Mouse (Mus musculus) intestine, embryonic 16.5 days (tissue): ENCODE measurements around the gene Dnah2. TPM values are rescaled to one million over a fixed set of nuclear protein-coding genes. Genes with fewer than 3 reads are reported as not detected.

Source experiments
- ATAC-seq: fragments of 200-750 bp; cut with Nextera tagmentation; 2 replicates; pipeline ENCODE4 v1.8.0; 2017; ENCODE audit warnings: moderate TSS enrichment, moderate library complexity
- H3K27ac ChIP-seq: fragments of 300-500 bp; sonication (generic); 2 replicates; pipeline ENCODE4 v1.5.1; 2014; ENCODE audit warnings: mild to moderate bottlenecking, low read length
- H3K27me3 ChIP-seq: fragments of 300-500 bp; sonication (generic); replicated peaks from 2 replicates; pipeline ENCODE4 v1.6.1; 2014; ENCODE audit warnings: low read length, control low read depth, mixed read lengths; ENCODE audit not compliant: control insufficient read depth, insufficient read depth
- H3K36me3 ChIP-seq: fragments of 300-500 bp; sonication (generic); 2 replicates; pipeline ENCODE4 v1.6.1; 2014; ENCODE audit warnings: low read length, control low read depth; ENCODE audit not compliant: control insufficient read depth, insufficient read depth
- H3K4me1 ChIP-seq: fragments of 300-500 bp; sonication (generic); 2 replicates; pipeline ENCODE4 v1.6.1; 2014; ENCODE audit warnings: low read length, control low read depth, mixed read lengths; ENCODE audit not compliant: control insufficient read depth, insufficient read depth
- H3K4me2 ChIP-seq: fragments of 300-500 bp; sonication (generic); 2 replicates; pipeline ENCODE4 v1.6.1; 2014; ENCODE audit warnings: low read depth, low read length, control low read depth
- H3K4me3 ChIP-seq: fragments of 300-500 bp; sonication (generic); 2 replicates; pipeline ENCODE4 v1.5.1; 2014; ENCODE audit warnings: mild to moderate bottlenecking, low read length
- H3K9ac ChIP-seq: fragments of 300-500 bp; sonication (generic); 2 replicates; pipeline ENCODE4 v1.6.1; 2014; ENCODE audit warnings: low read depth, low read length
- H3K9me3 ChIP-seq: fragments of 300-500 bp; sonication (generic); 2 replicates; pipeline ENCODE4 v1.6.1; 2016; ENCODE audit warnings: low read length, control low read depth; ENCODE audit not compliant: control insufficient read depth
- WGBS: fragments of 180-500 bp; shearing (Covaris S2); extraction: QIAGEN DNeasy Blood & Tissue Kit; methylation state at CpG from one replicate; pipeline ENCODE4 v1.1.7; 2014; 5-methylcytosine and 5-hydroxymethylcytosine counted together
- polyA plus RNA-seq: library from polyadenylated mRNA; unstranded; fragments of >200 nt; fragmentation: Nextera tagmentation; extraction: Ambion mirVana; gene quantifications from 2 replicates; pipeline ENCODE4 v1.2.1, GENCODE M21; 2015

The Dnah2 gene
- polyA plus RNA-seq, 1 experiment from 2014 or later: 0.93 TPM

- Histone ChIP-seq H3K36me3 (no peaks in the 10 kb centered on the region), H3K27ac (no peak overlapping the region), H3K4me2 (no peak overlapping the region), H3K4me1 (peaks cover 24% of the 10 kb centered on the region), H3K27me3 (no peaks in the 10 kb centered on the region), H3K9me3 (no peaks in the 10 kb centered on the region), H3K4me3 (no peak overlapping the region), H3K9ac (no peak overlapping the region)
- WGBS: 37% methylated on average over 9 of the region's 9 CpGs
- ATAC-seq: no peak; the same call in 1 of the 2 replicates
These were observed 47.4 kb downstream of the Dnah2 start for GRCm38 (mm10) chr11:69501555-69501954.

GRCm38 (mm10) chr11:69499140-69499539 lies 49.8 kb downstream of the Dnah2 start:
- Histone ChIP-seq H3K4me3 (no peak overlapping the region), H3K27ac (no peak overlapping the region), H3K9ac (no peak overlapping the region), H3K4me2 (no peak overlapping the region), H3K4me1 (peaks cover 16% of the 10 kb centered on the region), H3K36me3 (no peaks in the 10 kb centered on the region), H3K9me3 (no peaks in the 10 kb centered on the region), H3K27me3 (no peaks in the 10 kb centered on the region)
- WGBS: 88% methylated on average over 11 of the region's 11 CpGs
- no peak for ATAC-seq

- H3K9ac ChIP-seq: no peak overlapping the region
- H3K36me3 ChIP-seq: no peaks in the 10 kb centered on the region
- ATAC-seq: no peak
- no peak overlapping the region for H3K27ac ChIP-seq
- H3K9me3 ChIP-seq: no peaks in the 10 kb centered on the region
- 78% methylated on average over 7 of the region's 7 CpGs for WGBS
- H3K4me1 ChIP-seq: no peaks in the 10 kb centered on the region
- H3K4me3 ChIP-seq: no peak overlapping the region
- no peak overlapping the region for H3K4me2 ChIP-seq
- no peaks in the 10 kb centered on the region for H3K27me3 ChIP-seq
These were observed 57.2 kb downstream of the Dnah2 start for GRCm38 (mm10) chr11:69491711-69492110.

- Histone ChIP-seq H3K9ac (no peak overlapping the region), H3K9me3 (no peaks in the 10 kb centered on the region), H3K36me3 (no peaks in the 10 kb centered on the region), H3K4me2 (no peak overlapping the region), H3K4me1 (no peaks in the 10 kb centered on the region), H3K27ac (no peak overlapping the region), H3K4me3 (no peak overlapping the region), H3K27me3 (no peaks in the 10 kb centered on the region)
- ATAC-seq: no peak
- WGBS: 77% methylated on average over 2 of the region's 2 CpGs
These were observed 58.0 kb downstream of the Dnah2 start for GRCm38 (mm10) chr11:69490898-69491297.

GRCm38 (mm10) chr11:69487474-69487873 lies 61.4 kb downstream of the Dnah2 start:
- Histone ChIP-seq H3K9me3 (no peaks in the 10 kb centered on the region), H3K27me3 (no peaks in the 10 kb centered on the region), H3K4me2 (no peak overlapping the region), H3K4me1 (no peaks in the 10 kb centered on the region), H3K4me3 (no peak overlapping the region), H3K27ac (no peak overlapping the region), H3K36me3 (no peaks in the 10 kb centered on the region), H3K9ac (no peak overlapping the region)
- WGBS: 69% methylated on average over 2 of the region's 2 CpGs
- no peak for ATAC-seq

GRCm38 (mm10) chr11:69477645-69478044 lies 71.3 kb downstream of the Dnah2 start:
- 85% methylated on average over 8 of the region's 8 CpGs for WGBS
- H3K4me2 ChIP-seq: no peak overlapping the region
- H3K4me1 ChIP-seq: no peaks in the 10 kb centered on the region
- no peak overlapping the region for H3K27ac ChIP-seq
- no peak for ATAC-seq
- no peaks in the 10 kb centered on the region for H3K9me3 ChIP-seq
- H3K27me3 ChIP-seq: no peaks in the 10 kb centered on the region
- no peaks in the 10 kb centered on the region for H3K36me3 ChIP-seq
- no peak overlapping the region for H3K4me3 ChIP-seq
- no peak overlapping the region for H3K9ac ChIP-seq

GRCm38 (mm10) chr11:69476802-69477201 lies 72.1 kb downstream of the Dnah2 start:
- WGBS: 88% methylated on average over 10 of the region's 10 CpGs
- no peaks in the 10 kb centered on the region for H3K36me3 ChIP-seq
- no peak overlapping the region for H3K4me2 ChIP-seq
- H3K27ac ChIP-seq: no peak overlapping the region
- H3K4me3 ChIP-seq: no peak overlapping the region
- ATAC-seq: 0 out of 2 replicates have a peak, but pooled peaks have one; percentile 26
- H3K9ac ChIP-seq: no peak overlapping the region
- no peaks in the 10 kb centered on the region for H3K27me3 ChIP-seq
- no peaks in the 10 kb centered on the region for H3K9me3 ChIP-seq
- H3K4me1 ChIP-seq: no peaks in the 10 kb centered on the region

GRCm38 (mm10) chr11:69474737-69475136 lies 74.2 kb downstream of the Dnah2 start:
- no peak overlapping the region for H3K4me3 ChIP-seq
- H3K27me3 ChIP-seq: no peaks in the 10 kb centered on the region
- no peaks in the 10 kb centered on the region for H3K36me3 ChIP-seq
- no peaks in the 10 kb centered on the region for H3K9me3 ChIP-seq
- no peak overlapping the region for H3K4me2 ChIP-seq
- no peak overlapping the region for H3K27ac ChIP-seq
- H3K4me1 ChIP-seq: no peaks in the 10 kb centered on the region
- no peak for ATAC-seq
- no peak overlapping the region for H3K9ac ChIP-seq
- WGBS: 28% methylated on average over 5 of the region's 5 CpGs

- Histone ChIP-seq H3K36me3 (no peaks in the 10 kb centered on the region), H3K9me3 (no peaks in the 10 kb centered on the region), H3K4me1 (no peaks in the 10 kb centered on the region), H3K27me3 (no peaks in the 10 kb centered on the region), H3K9ac (no peak overlapping the region), H3K4me2 (no peak overlapping the region), H3K4me3 (no peak overlapping the region), H3K27ac (no peak overlapping the region)
- WGBS: 32% methylated on average over 5 of the region's 5 CpGs
- peak; percentile 76 for ATAC-seq
These were observed 76.2 kb downstream of the Dnah2 start for GRCm38 (mm10) chr11:69472687-69473086.

GRCm38 (mm10) chr11:69471491-69471890 lies 77.4 kb downstream of the Dnah2 start:
- H3K4me1 ChIP-seq: no peaks in the 10 kb centered on the region
- no peaks in the 10 kb centered on the region for H3K9me3 ChIP-seq
- ATAC-seq: peak; percentile 39; the same call in 1 of the 2 replicates
- H3K27me3 ChIP-seq: no peaks in the 10 kb centered on the region
- no peak overlapping the region for H3K9ac ChIP-seq
- no peaks in the 10 kb centered on the region for H3K36me3 ChIP-seq
- no peak overlapping the region for H3K27ac ChIP-seq
- WGBS: 14% methylated on average over 8 of the region's 8 CpGs
- H3K4me2 ChIP-seq: no peak overlapping the region
- no peak overlapping the region for H3K4me3 ChIP-seq
